Mouse (Mus musculus): ENCODE results near the gene Gm17402. TPM values are rescaled to one million over a fixed set of nuclear protein-coding genes. Genes with fewer than 3 reads are reported as not detected.

Gene Gm17402
- total RNA-seq, 4 experiments from 2014 or later = not detected

Other genes starting within 250 kb of the Gm17402 start
- gene Mlf1, start 1.1 kb downstream of the Gm17402 start, total RNA-seq (2022) = 100 to 1,000 TPM; 179 to 386 (median 241) TPM
- 100 to 1,000 TPM; 107 to 116 (median 111) TPM for gene Gfm1, start 54.9 kb upstream of the Gm17402 start, total RNA-seq (2022)
- 1 to 10 TPM in 3 of 4 experiments, under 1 TPM in 1; 0.29 to 2.3 (median 1.1) TPM for gene Lxn, start 88.8 kb upstream of the Gm17402 start, total RNA-seq (2022)
- gene Rarres1, start 140.4 kb upstream of the Gm17402 start, total RNA-seq (2022) = under 1 TPM; 0.29 to 0.72 (median 0.41) TPM
- 10 to 100 TPM; 19.8 to 30.5 (median 25.2) TPM for gene Mfsd1, start 207.6 kb upstream of the Gm17402 start, total RNA-seq (2022)